Mouse (Mus musculus) testis, adult 2 months (tissue): ENCODE results near the gene Bmpr1a.

Experiments used
- CTCF ChIP-seq: fragments of 200-500 bp; IDR thresholded peaks from 2 replicates; pipeline ENCODE4 v1.5.1; 2012; ENCODE audit warnings: low read depth, mild to moderate bottlenecking, inconsistent platforms, low read length, moderate library complexity; ENCODE audit not compliant: control insufficient read depth, insufficient read depth, insufficient replicate concordance
- POLR2A ChIP-seq: fragments of 200-500 bp; IDR thresholded peaks from 2 replicates; pipeline ENCODE4 v1.6.1; 2012; ENCODE audit warnings: low read depth, mild to moderate bottlenecking, inconsistent platforms, low read length, moderate library complexity; ENCODE audit not compliant: control insufficient read depth

- no peak for TF ChIP-seq POLR2A
- TF ChIP-seq CTCF: no peak
These were observed 17.0 kb downstream of the Bmpr1a start for GRCm38 (mm10) chr14:34486169-34486568.
